Mouse (Mus musculus) intestine, embryonic 16.5 days (tissue): ENCODE measurements around the gene Acta2. TPM values are rescaled to one million over a fixed set of nuclear protein-coding genes. Genes with fewer than 3 reads are reported as not detected.

Source experiments
- ATAC-seq: fragments of 200-750 bp; cut with Nextera tagmentation; 2 replicates; pipeline ENCODE4 v1.8.0; 2017; ENCODE audit warnings: moderate TSS enrichment, moderate library complexity
- H3K27ac ChIP-seq: fragments of 300-500 bp; sonication (generic); 2 replicates; pipeline ENCODE4 v1.5.1; 2014; ENCODE audit warnings: mild to moderate bottlenecking, low read length
- H3K27me3 ChIP-seq: fragments of 300-500 bp; sonication (generic); replicated peaks from 2 replicates; pipeline ENCODE4 v1.6.1; 2014; ENCODE audit warnings: low read length, control low read depth, mixed read lengths; ENCODE audit not compliant: control insufficient read depth, insufficient read depth
- H3K36me3 ChIP-seq: fragments of 300-500 bp; sonication (generic); 2 replicates; pipeline ENCODE4 v1.6.1; 2014; ENCODE audit warnings: low read length, control low read depth; ENCODE audit not compliant: control insufficient read depth, insufficient read depth
- H3K4me1 ChIP-seq: fragments of 300-500 bp; sonication (generic); 2 replicates; pipeline ENCODE4 v1.6.1; 2014; ENCODE audit warnings: low read length, control low read depth, mixed read lengths; ENCODE audit not compliant: control insufficient read depth, insufficient read depth
- H3K4me2 ChIP-seq: fragments of 300-500 bp; sonication (generic); 2 replicates; pipeline ENCODE4 v1.6.1; 2014; ENCODE audit warnings: low read depth, low read length, control low read depth
- H3K4me3 ChIP-seq: fragments of 300-500 bp; sonication (generic); 2 replicates; pipeline ENCODE4 v1.5.1; 2014; ENCODE audit warnings: mild to moderate bottlenecking, low read length
- H3K9ac ChIP-seq: fragments of 300-500 bp; sonication (generic); 2 replicates; pipeline ENCODE4 v1.6.1; 2014; ENCODE audit warnings: low read depth, low read length
- H3K9me3 ChIP-seq: fragments of 300-500 bp; sonication (generic); 2 replicates; pipeline ENCODE4 v1.6.1; 2016; ENCODE audit warnings: low read length, control low read depth; ENCODE audit not compliant: control insufficient read depth
- WGBS: fragments of 180-500 bp; shearing (Covaris S2); extraction: QIAGEN DNeasy Blood & Tissue Kit; methylation state at CpG from one replicate; pipeline ENCODE4 v1.1.7; 2014; 5-methylcytosine and 5-hydroxymethylcytosine counted together
- polyA plus RNA-seq: library from polyadenylated mRNA; unstranded; fragments of >200 nt; fragmentation: Nextera tagmentation; extraction: Ambion mirVana; gene quantifications from 2 replicates; pipeline ENCODE4 v1.2.1, GENCODE M21; 2015

Acta2 gene
- polyA plus RNA-seq, 1 experiment from 2014 or later = 1,574 TPM

- peaks cover 3% of the 10 kb centered on the region; the same call in 1 of the 2 replicates for H3K4me1 ChIP-seq
- peak overlapping the region; percentile 78 for H3K4me3 ChIP-seq
- H3K27ac ChIP-seq = 0 out of 2 replicates have a peak overlapping the region, but pooled peaks have one; percentile 84
- WGBS = 30% methylated on average over 10 of the region's 10 CpGs
- H3K4me2 ChIP-seq = peak overlapping the region; percentile 87
- H3K9me3 ChIP-seq = no peaks in the 10 kb centered on the region
- peak overlapping the region; percentile 87 for H3K9ac ChIP-seq
- no peak for ATAC-seq
- no peaks in the 10 kb centered on the region for H3K36me3 ChIP-seq
- no peaks in the 10 kb centered on the region for H3K27me3 ChIP-seq
These were observed 63.8 kb downstream of the Acta2 start for GRCm38 (mm10) chr19:34191645-34192007.

Other genes with a start within 250 kb of the Acta2 start
- 0.06 TPM in 1 of 2 replicates, not detected in the other for gene Lipk, start 247.3 kb downstream of the Acta2 start, polyA plus RNA-seq
- gene Lipn, start 188.2 kb downstream of the Acta2 start, polyA plus RNA-seq = not detected in 2 replicates
- gene Lipm, start 154.7 kb downstream of the Acta2 start, polyA plus RNA-seq = not detected in 2 replicates
- 2.6 TPM in 2 replicates for gene Ankrd22, start 89.5 kb downstream of the Acta2 start, polyA plus RNA-seq
- gene Stambpl1, start 63.4 kb downstream of the Acta2 start, polyA plus RNA-seq = 22.9 and 24.3 TPM in 2 replicates
- 5.8 and 6.4 TPM in 2 replicates for gene Fas, start 35.1 kb upstream of the Acta2 start, polyA plus RNA-seq
- gene Ch25h, start 219.6 kb upstream of the Acta2 start, polyA plus RNA-seq = 3.6 and 4.0 TPM in 2 replicates